Mouse (Mus musculus) thymus, adult 2 months (tissue): Measurements from ENCODE around the gene 2700097O09Rik.

ENCODE experiments used
- CTCF ChIP-seq: fragments of 200-500 bp; IDR thresholded peaks from 2 replicates; pipeline ENCODE4 v1.5.1; 2012; ENCODE audit warnings: mild to moderate bottlenecking, control low read depth, low read length, moderate library complexity, borderline replicate concordance; ENCODE audit not compliant: control insufficient read depth, poor library complexity, insufficient read depth; ENCODE audit errors: extremely low read depth
- POLR2A ChIP-seq: fragments of 200-500 bp; IDR thresholded peaks from 2 replicates; pipeline ENCODE4 v1.6.1; 2012; ENCODE audit warnings: mild to moderate bottlenecking, low read length, control low read depth, moderate library complexity; ENCODE audit not compliant: control insufficient read depth, poor library complexity, insufficient read depth; ENCODE audit errors: extremely low read depth

GRCm38 (mm10) chr12:55015428-55015827 lies 64.5 kb downstream of the 2700097O09Rik start:
- TF ChIP-seq POLR2A (no peak), CTCF (no peak)
